Mouse (Mus musculus) neural tube, embryonic 12.5 days (tissue): ENCODE results near the gene Tkt. TPM values are rescaled to one million over a fixed set of nuclear protein-coding genes. Genes with fewer than 3 reads are reported as not detected.

Experiments used
- ATAC-seq: fragments of 200-750 bp; cut with Nextera tagmentation; 2 replicates; pipeline ENCODE4 v1.8.0; 2017; ENCODE audit warnings: low read depth, mild to moderate bottlenecking, moderate TSS enrichment, moderate library complexity; ENCODE audit not compliant: low FRiP score
- H3K27ac ChIP-seq: fragments of 300-500 bp; sonication (generic); 2 replicates; pipeline ENCODE4 v1.5.1; 2016
- H3K27me3 ChIP-seq: fragments of 300-500 bp; sonication (generic); replicated peaks from 2 replicates; pipeline ENCODE4 v1.6.1; 2016; ENCODE audit warnings: mild to moderate bottlenecking
- H3K36me3 ChIP-seq: fragments of 300-500 bp; sonication (generic); 2 replicates; pipeline ENCODE4 v1.6.1; 2016; ENCODE audit warnings: mild to moderate bottlenecking
- H3K4me1 ChIP-seq: fragments of 300-500 bp; sonication (generic); 2 replicates; pipeline ENCODE4 v1.6.1; 2016
- H3K4me2 ChIP-seq: fragments of 300-500 bp; sonication (generic); replicated peaks from 2 replicates; pipeline ENCODE4 v1.6.1; 2016; ENCODE audit warnings: mild to moderate bottlenecking
- H3K4me3 ChIP-seq: fragments of 300-500 bp; sonication (generic); 2 replicates; pipeline ENCODE4 v1.5.1; 2016
- H3K9ac ChIP-seq: fragments of 300-500 bp; sonication (generic); 2 replicates; pipeline ENCODE4 v1.6.1; 2016; ENCODE audit warnings: mild to moderate bottlenecking
- H3K9me3 ChIP-seq: fragments of 300-500 bp; sonication (generic); 2 replicates; pipeline ENCODE4 v1.6.1; 2016; ENCODE audit warnings: mild to moderate bottlenecking
- WGBS: fragments of 180-500 bp; shearing (Covaris S2); methylation state at CpG from one replicate; pipeline ENCODE4 v1.1.7; 2016; 5-methylcytosine and 5-hydroxymethylcytosine counted together
- polyA plus RNA-seq: library from polyadenylated mRNA; unstranded; fragments of >200 nt; fragmentation: Nextera tagmentation; extraction: Ambion mirVana; gene quantifications from 2 replicates; pipeline ENCODE4 v1.2.1, GENCODE M21; 2016

Gene Tkt
- polyA plus RNA-seq = 215 and 218 TPM in 2 replicates

DNA sequence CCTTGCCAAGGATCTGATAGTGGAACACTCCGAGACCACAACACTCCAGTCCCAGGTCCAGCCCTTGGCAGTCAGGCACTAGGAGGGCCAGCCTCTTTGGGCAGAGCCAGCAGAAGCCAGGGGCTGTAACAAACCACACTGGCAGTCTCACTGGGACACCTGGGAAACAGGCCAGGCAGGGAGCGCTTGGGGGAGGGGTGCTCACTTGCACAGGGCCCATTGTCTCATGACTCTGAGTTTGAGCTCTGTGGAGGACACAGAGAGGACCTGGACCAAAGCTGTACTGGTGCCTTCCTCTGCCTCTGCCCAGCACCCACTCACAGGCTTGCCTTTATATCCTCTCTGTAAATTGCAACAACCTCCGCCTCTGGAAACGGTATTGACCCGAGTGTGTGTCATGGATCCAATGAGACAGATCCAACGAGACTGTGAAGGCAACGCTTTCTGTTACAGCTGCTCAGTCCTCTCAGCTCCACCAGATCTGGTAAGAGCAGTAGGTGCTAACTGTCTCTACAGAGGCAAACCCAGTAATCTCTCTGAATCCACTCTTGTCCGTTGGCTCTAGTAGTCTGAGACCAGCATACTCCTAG, at the start of gene Tkt:
Gene Tkt (plus strand): TSS at position 229 of the 590 bp plus-strand sequence.
- Histone ChIP-seq H3K9me3 (no peaks in the 10 kb centered on the region), H3K27ac (peak within 1 kb of the TSS; percentile 86), H3K4me3 (peak within 1 kb of the TSS; percentile 74), H3K36me3 (no peaks in the 10 kb centered on the region), H3K4me1 (peaks cover 30% of the 10 kb centered on the region), H3K4me2 (peak within 1 kb of the TSS; percentile 77), H3K27me3 (no peaks in the 10 kb centered on the region), H3K9ac (peak within 1 kb of the TSS; percentile 92)
- ATAC-seq = peak; percentile 23; the same call in 1 of the 2 replicates
- 25% methylated on average over 8 of the region's 8 CpGs for WGBS

DNA sequence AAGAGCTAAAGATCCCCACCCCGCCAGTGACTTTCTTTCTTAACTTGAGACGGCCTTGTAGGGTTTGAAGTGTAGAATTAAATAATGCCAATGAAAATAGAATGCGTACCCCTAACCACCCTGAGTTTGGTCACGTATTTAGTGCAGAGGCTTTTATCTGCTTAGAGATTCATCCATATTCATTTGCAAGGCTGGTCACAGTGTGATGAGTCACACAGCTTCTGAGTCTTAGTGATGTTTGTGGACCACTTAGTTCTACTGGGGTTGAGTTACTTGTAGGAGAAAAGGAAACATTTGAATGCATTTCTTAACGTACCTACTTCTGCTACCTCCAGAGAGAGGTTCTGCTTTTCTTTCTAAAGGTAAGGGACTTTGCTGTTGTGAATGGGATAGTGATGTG, 43.2 kb upstream of the Tkt start:
- no peaks in the 10 kb centered on the region for H3K9me3 ChIP-seq
- peaks cover 40% of the 10 kb centered on the region for H3K36me3 ChIP-seq
- no peak overlapping the region for H3K9ac ChIP-seq
- H3K4me1 ChIP-seq = no peaks in the 10 kb centered on the region
- no peak for ATAC-seq
- no peaks in the 10 kb centered on the region for H3K27me3 ChIP-seq
- H3K4me3 ChIP-seq = no peak overlapping the region
- no peak overlapping the region for H3K27ac ChIP-seq
- no peak overlapping the region for H3K4me2 ChIP-seq
- WGBS = 89% methylated on average over 5 of the region's 5 CpGs

DNA sequence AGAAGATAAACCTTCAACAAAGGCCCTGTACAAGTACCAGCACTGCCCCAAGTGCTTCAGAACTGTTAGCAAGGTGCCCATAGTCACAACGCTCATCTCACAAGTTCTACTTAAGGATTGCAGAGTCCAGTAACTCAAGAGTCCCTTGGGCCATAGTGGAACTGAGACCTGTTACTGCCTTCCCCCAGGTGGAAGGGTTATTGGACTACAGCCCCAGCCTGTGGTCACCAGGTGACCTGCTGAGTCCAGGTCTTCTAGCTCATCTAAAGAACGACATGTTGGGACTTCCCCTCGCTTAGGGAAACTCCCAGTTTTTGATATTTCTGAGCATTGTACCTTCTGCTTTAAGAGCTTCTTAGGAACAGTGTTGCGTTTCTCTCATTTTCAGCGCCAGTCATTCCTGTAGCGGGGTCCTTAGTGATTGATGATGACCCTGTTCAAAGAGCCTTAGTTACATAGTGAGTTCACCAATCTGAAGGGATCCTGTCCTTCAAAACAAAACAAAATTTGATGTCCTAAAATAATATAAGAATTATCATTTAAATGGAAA, 37.9 kb upstream of the Tkt start:
- 96% methylated on average over 6 of the region's 6 CpGs for WGBS
- peaks cover 53% of the 10 kb centered on the region for H3K36me3 ChIP-seq
- H3K9ac ChIP-seq = no peak overlapping the region
- no peak overlapping the region for H3K27ac ChIP-seq
- no peaks in the 10 kb centered on the region for H3K4me1 ChIP-seq
- H3K4me2 ChIP-seq = no peak overlapping the region
- H3K9me3 ChIP-seq = no peaks in the 10 kb centered on the region
- H3K4me3 ChIP-seq = no peak overlapping the region
- no peaks in the 10 kb centered on the region for H3K27me3 ChIP-seq
- no peak for ATAC-seq

DNA sequence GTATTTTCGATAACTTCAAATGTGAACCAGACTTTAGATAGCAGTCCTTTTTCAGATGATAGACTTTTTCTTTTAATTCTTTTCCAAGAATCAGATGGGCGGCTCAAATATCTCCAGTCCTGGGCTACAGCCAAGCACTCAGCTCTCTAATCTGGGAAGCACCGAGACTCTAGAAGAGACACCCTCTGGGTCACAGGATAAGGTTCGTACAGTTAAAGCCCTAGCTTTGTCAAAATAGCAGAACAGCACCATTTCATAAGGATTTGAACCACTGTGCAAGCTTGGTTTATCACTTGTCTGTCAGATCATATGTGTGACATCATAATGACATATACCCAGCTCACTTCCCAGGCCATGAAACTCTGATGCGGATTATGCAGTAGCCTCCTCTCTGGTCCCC, 35.3 kb upstream of the Tkt start:
- Histone ChIP-seq H3K27me3 (no peaks in the 10 kb centered on the region), H3K4me1 (no peaks in the 10 kb centered on the region), H3K9ac (no peak overlapping the region), H3K4me3 (no peak overlapping the region), H3K27ac (no peak overlapping the region), H3K4me2 (no peak overlapping the region), H3K36me3 (peaks cover 43% of the 10 kb centered on the region), H3K9me3 (no peaks in the 10 kb centered on the region)
- ATAC-seq = no peak
- WGBS = 96% methylated on average over 5 of the region's 5 CpGs

DNA sequence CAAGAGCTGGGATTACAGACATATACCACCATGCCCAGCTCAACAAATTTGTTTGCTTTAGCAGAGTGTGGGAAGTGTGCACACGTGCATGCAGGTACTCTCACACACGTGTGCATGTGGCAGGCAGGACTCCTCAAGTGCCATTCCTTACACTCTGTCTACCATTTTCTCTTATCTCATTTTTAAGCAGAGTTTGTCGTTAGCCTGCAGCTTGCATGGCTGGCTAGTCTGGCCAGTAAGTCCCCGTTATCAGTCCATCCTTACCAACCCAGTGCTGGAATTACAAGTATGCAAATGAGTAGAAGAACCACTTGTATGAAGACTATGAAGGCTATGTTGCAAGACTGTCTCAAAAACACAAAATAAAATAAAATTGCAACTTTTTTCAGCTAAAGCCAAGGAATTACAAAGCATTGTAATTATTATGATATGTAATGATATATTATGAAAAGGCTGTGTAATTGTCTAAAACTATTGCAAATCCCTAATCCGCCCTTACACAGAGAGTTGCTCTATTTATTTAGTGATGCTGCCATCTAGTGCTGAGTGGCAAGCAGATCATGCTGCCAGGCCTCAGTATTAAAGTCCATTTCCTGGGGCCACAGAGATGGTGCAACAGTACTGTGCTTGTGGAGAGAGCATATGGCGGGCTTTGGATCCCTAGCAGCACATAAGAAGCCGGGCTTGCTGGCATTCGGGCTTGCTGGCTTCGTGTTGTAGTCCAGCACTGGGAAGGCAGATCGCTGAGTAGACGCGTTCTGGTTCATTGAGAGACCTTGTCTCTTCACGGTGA, 32.0 kb upstream of the Tkt start:
- Histone ChIP-seq H3K36me3 (peaks cover 53% of the 10 kb centered on the region), H3K4me3 (no peak overlapping the region), H3K27ac (no peak overlapping the region), H3K9ac (no peak overlapping the region), H3K4me2 (no peak overlapping the region), H3K4me1 (no peaks in the 10 kb centered on the region), H3K9me3 (no peaks in the 10 kb centered on the region), H3K27me3 (no peaks in the 10 kb centered on the region)
- ATAC-seq = no peak
- WGBS = 93% methylated on average over 13 of the region's 13 CpGs

DNA sequence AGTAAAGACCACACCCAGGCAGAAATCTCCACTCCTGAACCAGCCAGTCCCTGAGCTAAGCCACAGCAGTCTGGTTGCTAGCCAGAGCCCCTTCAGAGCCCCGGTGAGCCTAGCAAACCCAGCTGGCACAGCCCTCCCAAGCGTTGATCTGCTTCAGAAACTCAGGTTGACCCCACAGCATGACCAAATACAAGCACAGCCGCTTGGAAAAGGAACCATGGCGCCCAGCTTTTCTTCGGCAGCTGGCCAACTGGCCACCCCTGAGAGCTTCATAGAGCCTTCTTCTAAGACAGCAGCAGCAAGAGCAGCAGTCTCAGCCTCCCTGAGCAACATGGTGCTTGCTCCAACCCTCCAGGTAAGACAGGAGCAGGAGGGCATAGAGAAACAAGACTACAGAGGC, 28.8 kb upstream of the Tkt start:
- no peaks in the 10 kb centered on the region for H3K27me3 ChIP-seq
- no peak for ATAC-seq
- no peaks in the 10 kb centered on the region for H3K4me1 ChIP-seq
- 93% methylated on average over 5 of the region's 5 CpGs for WGBS
- H3K36me3 ChIP-seq = peaks cover 59% of the 10 kb centered on the region
- no peak overlapping the region for H3K4me3 ChIP-seq
- no peak overlapping the region for H3K27ac ChIP-seq
- no peaks in the 10 kb centered on the region for H3K9me3 ChIP-seq
- no peak overlapping the region for H3K9ac ChIP-seq
- H3K4me2 ChIP-seq = no peak overlapping the region

DNA sequence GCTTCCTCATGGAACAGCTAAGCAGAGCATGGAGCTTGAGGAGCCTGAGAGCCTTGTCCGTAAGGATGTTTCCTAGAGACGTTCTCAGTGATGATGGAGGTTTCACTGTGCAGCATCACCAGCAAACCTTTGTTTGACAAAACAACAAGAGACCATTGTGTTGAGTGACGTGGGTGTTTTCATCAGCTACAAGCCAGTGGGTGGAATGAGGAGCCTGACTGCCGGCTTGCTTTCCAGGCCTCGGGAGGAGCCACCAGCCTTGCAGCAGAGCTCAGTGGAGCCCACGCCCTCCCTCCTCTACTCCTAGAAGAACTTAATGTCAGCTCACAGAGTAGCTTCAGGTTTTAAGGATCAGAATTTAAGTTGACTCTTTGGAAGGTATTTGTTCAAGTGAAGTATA, 24.8 kb upstream of the Tkt start:
- WGBS = 80% methylated on average over 6 of the region's 6 CpGs
- Histone ChIP-seq H3K27ac (no peak overlapping the region), H3K36me3 (peaks cover 91% of the 10 kb centered on the region), H3K4me2 (no peak overlapping the region), H3K9ac (no peak overlapping the region), H3K27me3 (no peaks in the 10 kb centered on the region), H3K9me3 (no peaks in the 10 kb centered on the region), H3K4me3 (no peak overlapping the region), H3K4me1 (no peaks in the 10 kb centered on the region)
- ATAC-seq = no peak

DNA sequence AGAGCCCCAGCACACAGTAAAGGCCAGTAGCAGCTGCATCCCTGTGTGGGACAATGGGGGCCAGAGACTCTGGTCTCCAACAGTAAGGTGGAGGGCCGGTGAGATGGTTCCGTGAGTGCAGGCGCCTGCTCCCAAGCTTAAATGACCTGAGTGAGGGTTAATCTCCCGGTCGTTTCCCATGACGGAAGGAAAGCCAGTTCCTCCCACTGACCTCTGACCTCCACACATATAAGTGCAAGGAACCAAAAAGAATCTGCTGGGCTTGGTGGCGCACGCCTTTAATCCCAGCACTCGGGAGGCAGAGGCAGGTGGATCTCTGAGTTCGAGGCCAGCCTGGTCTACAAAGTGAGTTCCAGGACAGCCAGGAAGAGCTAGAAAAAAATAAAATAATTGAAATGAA, 19.8 kb upstream of the Tkt start:
- no peak for ATAC-seq
- Histone ChIP-seq H3K9me3 (no peaks in the 10 kb centered on the region), H3K4me2 (no peak overlapping the region), H3K27me3 (no peaks in the 10 kb centered on the region), H3K27ac (no peak overlapping the region), H3K4me1 (no peaks in the 10 kb centered on the region), H3K36me3 (peaks cover 45% of the 10 kb centered on the region), H3K9ac (no peak overlapping the region), H3K4me3 (no peak overlapping the region)
- WGBS = 85% methylated on average over 10 of the region's 10 CpGs

DNA sequence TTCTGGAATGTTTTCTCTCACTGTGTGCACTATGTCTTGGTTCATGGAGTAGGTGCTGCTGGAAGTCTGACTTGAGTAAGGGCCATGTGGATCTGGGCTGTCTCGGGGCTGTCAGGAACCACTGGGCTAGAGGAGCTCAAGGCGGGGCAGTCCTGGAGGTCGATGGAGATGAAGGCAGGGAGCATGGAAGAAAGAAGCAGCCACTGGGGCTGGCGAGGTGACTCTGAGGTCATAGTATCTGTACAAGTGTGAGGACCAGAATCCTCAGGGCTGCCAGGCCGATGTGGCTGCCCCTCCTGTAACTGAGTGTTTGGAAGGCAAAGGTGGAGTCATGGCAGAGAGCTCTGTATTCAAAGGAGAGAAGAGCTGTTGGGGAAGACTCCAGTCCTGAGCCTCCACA, 19.2 kb upstream of the Tkt start:
- Histone ChIP-seq H3K4me1 (no peaks in the 10 kb centered on the region), H3K27ac (no peak overlapping the region)

DNA sequence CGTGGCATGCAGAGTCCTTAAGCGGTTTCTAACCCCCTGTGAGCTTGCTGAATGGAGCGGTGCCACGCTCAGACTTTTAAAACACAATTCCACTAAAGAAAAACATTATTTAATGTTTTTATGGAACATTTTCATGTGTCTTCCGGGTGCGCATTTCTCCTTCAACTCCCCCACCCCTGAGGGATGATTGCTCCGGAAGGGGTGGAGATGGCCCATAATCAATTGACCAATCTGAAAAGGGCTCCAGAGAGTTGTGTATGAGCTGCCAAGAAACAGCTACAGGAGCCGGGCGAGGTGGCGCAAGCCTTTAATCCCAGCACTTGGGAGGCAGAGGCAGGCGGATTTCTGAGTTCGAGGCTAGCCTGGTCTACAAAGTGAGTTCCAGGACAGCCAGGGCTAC, 18.7 kb upstream of the Tkt start:
- ATAC-seq = no peak
- H3K4me1 ChIP-seq = no peaks in the 10 kb centered on the region
- no peak overlapping the region for H3K4me3 ChIP-seq
- no peaks in the 10 kb centered on the region for H3K27me3 ChIP-seq
- WGBS = 93% methylated on average over 12 of the region's 12 CpGs
- no peaks in the 10 kb centered on the region for H3K9me3 ChIP-seq
- H3K9ac ChIP-seq = no peak overlapping the region
- peaks cover 38% of the 10 kb centered on the region for H3K36me3 ChIP-seq
- no peak overlapping the region for H3K4me2 ChIP-seq
- H3K27ac ChIP-seq = no peak overlapping the region

More for the DNA sequence above, 19.2 kb upstream of the Tkt start:
- WGBS = 86% methylated on average over 5 of the region's 5 CpGs
- no peaks in the 10 kb centered on the region for H3K27me3 ChIP-seq
- no peak overlapping the region for H3K9ac ChIP-seq
- H3K4me2 ChIP-seq = no peak overlapping the region
- peaks cover 40% of the 10 kb centered on the region for H3K36me3 ChIP-seq
- H3K4me3 ChIP-seq = no peak overlapping the region
- no peaks in the 10 kb centered on the region for H3K9me3 ChIP-seq
- ATAC-seq = no peak

DNA sequence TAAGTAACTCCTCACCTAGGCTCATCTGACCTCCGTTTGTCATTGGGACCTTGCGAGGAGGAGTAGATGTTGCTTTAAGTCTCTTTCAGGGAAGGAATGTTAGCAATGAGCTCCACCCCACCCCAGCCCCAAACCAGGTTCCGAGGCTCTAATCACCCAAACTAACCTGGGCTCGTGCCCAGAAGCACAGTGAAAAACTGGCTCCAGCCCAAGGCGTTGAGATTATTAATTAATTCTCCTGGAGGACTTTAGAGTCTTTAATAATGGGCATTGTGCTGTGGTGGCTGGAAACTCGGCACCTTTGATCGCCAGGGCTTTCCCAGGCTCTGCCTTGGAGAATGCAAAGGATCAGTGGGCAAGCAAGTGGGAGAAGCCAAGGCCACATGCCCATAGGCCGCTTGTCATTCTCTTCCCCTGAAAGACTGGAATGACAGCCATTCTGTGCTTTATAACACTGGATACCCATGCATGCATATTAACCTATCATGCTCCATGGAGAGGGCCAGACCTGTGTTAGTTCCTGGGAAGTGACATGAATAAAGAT, 17.4 kb upstream of the Tkt start:
- no peaks in the 10 kb centered on the region for H3K9me3 ChIP-seq
- no peak overlapping the region for H3K4me2 ChIP-seq
- H3K27me3 ChIP-seq = no peaks in the 10 kb centered on the region
- no peak overlapping the region for H3K4me3 ChIP-seq
- H3K9ac ChIP-seq = no peak overlapping the region
- no peak overlapping the region for H3K27ac ChIP-seq
- peaks cover 24% of the 10 kb centered on the region for H3K36me3 ChIP-seq
- no peaks in the 10 kb centered on the region for H3K4me1 ChIP-seq
- no peak for ATAC-seq
- 85% methylated on average over 8 of the region's 8 CpGs for WGBS

DNA sequence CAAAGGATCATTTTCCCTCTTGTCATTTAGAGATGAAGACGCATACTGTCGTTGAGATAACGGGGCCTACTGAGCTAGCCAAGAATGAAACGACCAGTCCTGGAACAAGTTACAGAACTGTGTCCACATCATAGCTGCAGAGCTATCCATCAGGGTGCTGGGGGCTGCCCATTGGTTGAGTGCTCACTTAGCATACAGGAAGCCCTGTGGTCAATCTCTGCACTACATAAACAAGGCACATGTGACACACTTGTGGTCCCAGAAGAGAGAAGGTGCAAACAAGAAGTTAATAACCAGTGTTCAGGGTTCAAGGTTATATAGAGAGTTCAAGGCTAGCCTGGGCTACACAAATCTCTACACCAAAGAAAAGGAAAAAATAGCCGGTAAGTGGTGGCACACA, 16.7 kb upstream of the Tkt start:
- Histone ChIP-seq H3K27me3 (no peaks in the 10 kb centered on the region), H3K9me3 (no peaks in the 10 kb centered on the region), H3K4me2 (no peak overlapping the region), H3K9ac (no peak overlapping the region), H3K27ac (no peak overlapping the region), H3K4me1 (no peaks in the 10 kb centered on the region), H3K4me3 (no peak overlapping the region), H3K36me3 (peaks cover 19% of the 10 kb centered on the region)
- ATAC-seq = no peak
- 90% methylated on average over 5 of the region's 5 CpGs for WGBS
